Mouse (Mus musculus): ENCODE data around the gene Ngrn. TPM values are rescaled to one million over a fixed set of nuclear protein-coding genes. Genes with fewer than 3 reads are reported as not detected.

The Ngrn gene
- total RNA-seq, 2 experiments from 2014 or later: 37.2 to 39.4 TPM

DNA sequence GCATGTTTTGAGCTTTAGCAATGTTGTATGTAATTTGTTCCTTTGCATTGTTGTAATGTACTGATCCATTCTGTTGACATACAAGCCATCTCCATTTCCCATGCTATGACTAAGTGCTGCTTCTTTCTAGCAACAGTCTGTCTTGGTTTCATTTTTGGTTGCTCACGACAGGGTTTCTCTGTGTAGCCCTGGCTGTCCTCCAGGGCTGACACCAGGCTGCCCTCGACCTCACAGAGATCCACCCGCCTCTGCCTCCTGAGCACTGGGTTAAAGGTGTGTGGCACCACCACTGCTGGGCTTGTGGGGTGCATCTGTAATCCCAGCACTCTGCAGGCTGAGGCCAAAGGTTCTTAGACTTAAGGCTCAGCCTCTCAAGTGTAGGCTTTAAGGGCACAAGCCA, 38.6 kb downstream of the Ngrn start:
- DNase-seq (ENCODE audit: low spot score in 2 of 2): no peak

DNA sequence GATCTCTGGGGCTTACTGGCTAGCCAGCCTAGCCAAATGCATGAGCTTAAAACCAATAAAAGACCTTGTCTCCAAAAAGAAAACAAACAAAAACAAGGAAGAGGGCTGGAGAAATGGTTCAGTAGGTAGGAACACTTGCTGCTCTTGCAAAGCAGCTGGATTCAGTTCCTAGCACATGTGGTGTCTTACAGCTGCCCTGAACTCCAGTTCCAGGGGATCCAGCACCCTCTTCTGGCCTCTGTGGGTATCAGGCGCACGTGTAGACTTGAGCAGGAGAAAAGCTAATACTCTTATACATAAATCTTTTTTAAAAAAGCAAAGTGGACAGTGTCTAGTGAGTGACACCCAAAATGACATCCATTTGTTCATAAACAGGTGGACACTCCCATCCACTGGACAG, 40.5 kb downstream of the Ngrn start:
- no peak for DNase-seq (ENCODE audit: low spot score in 2 of 2)

DNA sequence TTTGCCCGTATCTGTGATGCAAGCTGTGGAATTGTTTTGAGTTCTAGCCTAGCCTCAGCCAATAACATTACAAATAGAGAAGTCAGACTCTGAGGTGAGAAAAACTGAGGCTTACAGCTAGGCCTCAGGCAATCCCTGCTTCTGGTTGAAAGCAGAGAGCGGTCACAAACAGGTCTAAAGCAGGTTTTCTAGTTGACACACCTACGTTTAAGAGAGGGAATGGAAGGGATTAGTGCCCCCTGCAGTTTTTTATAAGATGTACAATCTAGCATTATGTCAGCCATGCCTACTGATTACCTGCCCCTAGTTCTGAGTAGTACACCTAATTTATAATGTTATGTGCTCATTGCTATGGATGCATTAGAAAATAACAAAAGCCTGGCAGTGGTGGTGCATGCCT, 46.8 kb downstream of the Ngrn start:
- no peak for DNase-seq (ENCODE audit: low spot score in 2 of 2)

DNA sequence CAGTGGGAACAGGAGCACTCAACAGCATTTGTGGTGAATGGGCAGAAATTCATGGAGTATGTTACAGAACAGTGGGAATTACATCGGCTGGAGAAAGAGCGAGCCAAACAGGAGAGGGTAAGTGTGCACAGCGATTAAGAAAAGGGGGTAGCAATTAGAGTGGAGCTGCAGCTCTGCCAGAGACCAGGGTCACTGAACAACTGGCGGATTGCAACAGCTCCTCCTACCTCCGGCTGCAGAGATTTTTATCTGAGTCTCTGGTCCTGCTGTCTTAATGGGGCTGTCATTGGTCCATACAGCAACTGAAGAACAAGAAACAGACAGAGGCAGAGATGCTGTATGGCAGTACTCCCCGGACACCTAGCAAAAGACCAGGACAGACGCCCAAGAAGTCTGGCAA, 49.8 kb downstream of the Ngrn start:
- DNase-seq (ENCODE audit: low spot score in 2 of 2): no peak

Other genes with a start within 250 kb of the Ngrn start
- 10 to 100 TPM; 18.3 to 19.8 TPM for gene Zfp710, start 236.4 kb upstream of the Ngrn start, total RNA-seq (2021)
- gene Idh2, start 145.8 kb upstream of the Ngrn start, total RNA-seq (2021): 10 to 100 TPM; 60.9 to 67.7 TPM
- 10 to 100 TPM; 30.4 to 30.7 TPM for gene Sema4b, start 74.4 kb upstream of the Ngrn start, total RNA-seq (2021)
- gene Cib1, start 28.4 kb upstream of the Ngrn start, total RNA-seq (2021): 10 to 100 TPM; 23.4 to 24.3 TPM
- gene Gdpgp1, start 28.4 kb upstream of the Ngrn start, total RNA-seq (2021): 1 to 10 TPM; 6.4 to 6.7 TPM
- 1 to 10 TPM; 1.4 to 1.5 TPM for gene Ttll13, start 14.8 kb upstream of the Ngrn start, total RNA-seq (2021)
- 10 to 100 TPM; 23.0 to 25.6 TPM for gene Vps33b, start 8.4 kb downstream of the Ngrn start, total RNA-seq (2021)
- gene Prc1, start 33.2 kb downstream of the Ngrn start, total RNA-seq (2021): 10 to 100 TPM; 10.2 to 10.7 TPM
- gene Rccd1, start 63.2 kb downstream of the Ngrn start, total RNA-seq (2021): 10 to 100 TPM; 21.2 to 22.3 TPM
- 10 to 100 TPM; 47.9 to 61.9 TPM for gene Unc45a, start 79.8 kb downstream of the Ngrn start, total RNA-seq (2021)
- gene Hddc3, start 81.9 kb downstream of the Ngrn start, total RNA-seq (2021): 10 to 100 TPM; 37.2 to 44.9 TPM
- gene Man2a2, start 110.2 kb downstream of the Ngrn start, total RNA-seq (2021): 100 to 1,000 TPM; 106 to 115 TPM
- gene Fes, start 126.7 kb downstream of the Ngrn start, total RNA-seq (2021): 10 to 100 TPM in 1 of 2 experiments, 1 to 10 TPM in 1; 5.2 to 10.6 TPM
- gene Furin, start 144.2 kb downstream of the Ngrn start, total RNA-seq (2021): 10 to 100 TPM; 53.6 to 56.6 TPM